Mouse (Mus musculus): Measurements from ENCODE around the gene Arhgef10l.

Gene Arhgef10l

GRCm38 (mm10) chr4:140505608-140506002, 160.2 kb downstream of the Arhgef10l start:
- no peak for DNase-seq

- DNase-seq, result no peak
These were observed 160.7 kb downstream of the Arhgef10l start for GRCm38 (mm10) chr4:140504921-140505607.

GRCm38 (mm10) chr4:140504067-140504913, 161.5 kb downstream of the Arhgef10l start:
- DNase-seq, result no peak

GRCm38 (mm10) chr4:140500766-140501165, 165.0 kb downstream of the Arhgef10l start:
- no peak for DNase-seq

- DNase-seq, result no peak
These were observed 166.2 kb downstream of the Arhgef10l start for GRCm38 (mm10) chr4:140499571-140499970.

- no peak for DNase-seq
These were observed 168.6 kb downstream of the Arhgef10l start for GRCm38 (mm10) chr4:140497169-140497568.

- DNase-seq, result no peak
These were observed 174.3 kb downstream of the Arhgef10l start for GRCm38 (mm10) chr4:140491555-140491954.

- DNase-seq, result no peak
These were observed 180.4 kb downstream of the Arhgef10l start for GRCm38 (mm10) chr4:140485442-140485841.

- no peak for DNase-seq
These were observed 182.7 kb downstream of the Arhgef10l start for GRCm38 (mm10) chr4:140483134-140483533.

GRCm38 (mm10) chr4:140480369-140481067, 185.3 kb downstream of the Arhgef10l start:
- DNase-seq, result no peak

GRCm38 (mm10) chr4:140475194-140475593, 190.6 kb downstream of the Arhgef10l start:
- DNase-seq, result no peak

- peak; percentile 6 for DNase-seq
These were observed 195.9 kb downstream of the Arhgef10l start for GRCm38 (mm10) chr4:140469760-140470452.

- no peak for DNase-seq
These were observed 198.5 kb downstream of the Arhgef10l start for GRCm38 (mm10) chr4:140467254-140467791.

Measured in cerebellum, adult 8-10 months (tissue).